Mouse (Mus musculus) neural tube, embryonic 13.5 days (tissue): ENCODE data around the gene Smyd3. TPM values are rescaled to one million over a fixed set of nuclear protein-coding genes. Genes with fewer than 3 reads are reported as not detected.
A peak's percentile ranks its signal among the peaks of the same experiment; 100 is the strongest.

Experiments used
- ATAC-seq: fragments of 200-750 bp; cut with Nextera tagmentation; 2 replicates; pipeline ENCODE4 v1.8.0; 2017; ENCODE audit warnings: low read depth, mild to moderate bottlenecking, moderate TSS enrichment, moderate library complexity
- H3K27ac ChIP-seq: fragments of 300-500 bp; sonication (generic); replicated peaks from 2 replicates; pipeline ENCODE4 v1.5.1; 2015; ENCODE audit warnings: moderate library complexity, mild to moderate bottlenecking, inconsistent platforms
- H3K27me3 ChIP-seq: fragments of 300-500 bp; sonication (generic); 2 replicates; pipeline ENCODE4 v1.6.1; 2015; ENCODE audit warnings: mild to moderate bottlenecking, inconsistent platforms
- H3K36me3 ChIP-seq: fragments of 300-500 bp; sonication (generic); 2 replicates; pipeline ENCODE4 v1.6.1; 2015; ENCODE audit warnings: mild to moderate bottlenecking, inconsistent platforms
- H3K4me1 ChIP-seq: fragments of 300-500 bp; sonication (generic); replicated peaks from 2 replicates; pipeline ENCODE4 v1.6.1; 2015; ENCODE audit warnings: inconsistent platforms
- H3K4me2 ChIP-seq: fragments of 300-500 bp; sonication (generic); 2 replicates; pipeline ENCODE4 v1.6.1; 2015; ENCODE audit warnings: inconsistent platforms, mild to moderate bottlenecking, moderate library complexity
- H3K4me3 ChIP-seq: fragments of 300-500 bp; sonication (generic); 2 replicates; pipeline ENCODE4 v1.5.1; 2015; ENCODE audit warnings: mild to moderate bottlenecking, inconsistent platforms
- H3K9ac ChIP-seq: fragments of 300-500 bp; sonication (generic); 2 replicates; pipeline ENCODE4 v1.6.1; 2015; ENCODE audit warnings: moderate library complexity, mild to moderate bottlenecking, inconsistent platforms
- H3K9me3 ChIP-seq: fragments of 300-500 bp; sonication (generic); 2 replicates; pipeline ENCODE4 v1.6.1; 2016; ENCODE audit warnings: inconsistent platforms
- WGBS: fragments of 180-500 bp; shearing (Covaris S2); methylation state at CpG from one replicate; pipeline ENCODE4 v1.1.7; 2015; 5-methylcytosine and 5-hydroxymethylcytosine counted together
- polyA plus RNA-seq: library from polyadenylated mRNA; unstranded; fragments of >200 nt; fragmentation: Nextera tagmentation; extraction: Ambion mirVana; gene quantifications from 2 replicates; pipeline ENCODE4 v1.2.1, GENCODE M21; 2015

Gene Smyd3
- polyA plus RNA-seq, 1 experiment from 2014 or later = 19.7 TPM

DNA sequence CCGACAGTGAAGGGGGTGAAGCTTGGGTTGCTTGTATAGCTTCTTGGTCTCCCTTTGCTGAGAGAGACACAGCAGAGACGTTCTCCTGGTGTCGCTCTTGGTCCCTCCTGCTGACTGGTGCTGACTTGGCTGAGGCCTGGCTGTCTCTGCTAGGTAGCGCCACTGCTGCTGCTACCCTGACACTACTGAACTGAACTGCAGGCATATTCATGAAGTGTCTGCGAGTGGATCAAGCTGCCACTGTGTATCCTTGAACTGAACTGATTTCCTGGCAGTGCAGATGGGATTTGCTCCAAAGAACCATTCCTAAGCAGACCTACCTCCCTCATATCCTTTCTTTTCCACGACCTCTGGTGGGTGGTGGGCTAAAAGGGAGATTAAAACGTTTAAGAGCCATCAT lies 523.6 kb downstream of the Smyd3 start:
- WGBS = 83% methylated on average over 7 of the region's 7 CpGs
- H3K9me3 ChIP-seq = no peaks in the 10 kb centered on the region
- no peak overlapping the region for H3K9ac ChIP-seq
- no peaks in the 10 kb centered on the region for H3K36me3 ChIP-seq
- peaks cover 17% of the 10 kb centered on the region for H3K4me1 ChIP-seq
- H3K27me3 ChIP-seq = no peaks in the 10 kb centered on the region; the same call in 1 of the 2 replicates
- no peak overlapping the region for H3K4me3 ChIP-seq
- no peak for ATAC-seq
- H3K27ac ChIP-seq = no peak overlapping the region
- H3K4me2 ChIP-seq = no peak overlapping the region

DNA sequence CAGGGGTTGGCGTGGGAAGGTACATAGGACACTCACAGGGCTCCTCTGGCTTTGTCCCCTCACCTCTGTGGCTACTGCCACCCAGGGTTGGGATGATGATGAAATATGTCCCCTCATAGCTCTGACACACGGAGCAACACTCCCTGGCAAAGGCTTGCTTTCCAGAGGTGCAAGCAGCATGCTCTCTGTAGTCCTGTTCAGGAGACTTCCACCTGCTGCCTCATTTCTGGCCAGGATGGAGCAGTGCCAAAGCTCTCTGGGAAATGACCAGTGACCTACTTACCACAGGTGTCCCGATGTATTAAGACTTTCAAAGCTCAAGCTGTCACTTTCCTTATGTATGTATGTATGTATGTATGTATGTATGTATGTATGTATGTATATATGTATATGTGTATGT lies 525.3 kb downstream of the Smyd3 start:
- Histone ChIP-seq H3K9me3 (no peaks in the 10 kb centered on the region), H3K27ac (no peak overlapping the region), H3K4me3 (no peak overlapping the region), H3K9ac (no peak overlapping the region), H3K4me2 (no peak overlapping the region), H3K4me1 (peaks cover 12% of the 10 kb centered on the region), H3K27me3 (no peaks in the 10 kb centered on the region; the same call in 1 of the 2 replicates), H3K36me3 (no peaks in the 10 kb centered on the region)
- WGBS = 85% methylated on average over 3 of the region's 3 CpGs
- no peak for ATAC-seq

DNA sequence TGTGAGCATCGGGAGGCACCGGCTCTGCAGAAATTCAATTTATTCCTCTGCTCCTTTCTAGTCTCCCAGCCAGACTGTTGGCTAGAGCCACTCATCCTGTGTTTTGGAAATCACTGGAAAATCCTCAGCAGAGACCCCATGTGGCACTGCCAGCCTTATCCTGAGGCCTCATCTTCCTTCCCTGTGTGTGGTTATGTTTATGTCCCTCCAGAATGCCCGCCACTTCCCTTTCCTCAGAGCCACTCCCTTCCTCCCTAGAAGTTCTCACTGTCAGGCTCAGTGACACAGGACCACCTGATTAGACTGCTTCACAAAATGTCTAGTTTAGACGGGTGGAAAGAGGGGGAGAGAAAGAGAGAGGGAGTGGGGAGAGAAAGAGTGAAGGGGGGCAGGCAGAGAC lies 526.4 kb downstream of the Smyd3 start:
- H3K36me3 ChIP-seq = no peaks in the 10 kb centered on the region
- ATAC-seq = no peak
- no peak overlapping the region for H3K4me2 ChIP-seq
- no peak overlapping the region for H3K4me3 ChIP-seq
- H3K4me1 ChIP-seq = peaks cover 11% of the 10 kb centered on the region
- WGBS = 62% methylated on average over 4 of the region's 4 CpGs
- H3K9me3 ChIP-seq = no peaks in the 10 kb centered on the region
- H3K27me3 ChIP-seq = no peaks in the 10 kb centered on the region
- H3K9ac ChIP-seq = no peak overlapping the region
- H3K27ac ChIP-seq = no peak overlapping the region

DNA sequence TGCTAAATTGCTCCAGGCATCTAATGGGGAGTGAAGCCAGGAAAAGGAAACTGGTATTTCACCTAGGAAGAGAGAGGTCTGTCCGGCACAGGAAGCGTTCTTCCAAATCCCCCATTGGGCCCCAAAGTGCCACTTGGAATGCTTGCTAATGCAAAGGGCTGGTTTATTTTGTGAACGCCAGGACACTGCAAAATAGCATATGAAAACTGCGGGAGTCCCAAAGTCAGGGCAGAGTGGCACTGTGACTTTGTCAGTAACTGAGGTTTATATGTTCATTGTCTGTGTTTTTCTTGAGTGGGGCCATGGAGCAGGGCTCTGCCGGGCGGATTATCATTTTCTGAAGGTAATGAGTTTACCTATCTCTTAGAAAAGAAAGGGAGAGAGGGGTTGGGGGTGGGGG lies 526.8 kb downstream of the Smyd3 start:
- H3K27ac ChIP-seq = no peak overlapping the region
- no peaks in the 10 kb centered on the region for H3K9me3 ChIP-seq
- peaks cover 11% of the 10 kb centered on the region for H3K4me1 ChIP-seq
- no peak overlapping the region for H3K4me2 ChIP-seq
- ATAC-seq = no peak
- no peaks in the 10 kb centered on the region for H3K27me3 ChIP-seq
- 84% methylated on average over 6 of the region's 6 CpGs for WGBS
- H3K36me3 ChIP-seq = no peaks in the 10 kb centered on the region
- no peak overlapping the region for H3K4me3 ChIP-seq
- no peak overlapping the region for H3K9ac ChIP-seq

DNA sequence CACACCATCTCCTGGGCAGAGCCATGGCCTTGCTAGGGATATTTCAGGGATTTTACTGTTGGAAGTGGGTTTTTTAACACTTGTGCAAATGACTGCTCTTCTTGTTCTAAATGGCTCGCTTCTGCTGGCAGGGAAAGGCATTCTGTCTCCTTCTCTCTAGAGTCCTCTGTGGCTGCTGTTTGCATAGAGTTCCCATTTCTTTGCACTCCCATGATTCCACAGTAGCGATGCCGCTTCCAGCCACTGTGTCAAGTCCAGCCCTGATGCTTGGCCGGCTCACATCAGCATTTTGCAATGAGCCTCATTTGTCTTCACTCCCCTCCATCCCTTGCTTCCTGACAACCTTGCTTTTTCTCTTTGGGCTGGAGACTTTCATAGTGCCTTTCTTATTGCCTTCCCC lies 528.4 kb downstream of the Smyd3 start:
- Histone ChIP-seq H3K27me3 (no peaks in the 10 kb centered on the region), H3K4me3 (no peak overlapping the region), H3K27ac (peak overlapping the region; percentile 13; the same call in 1 of the 2 replicates), H3K9ac (no peak overlapping the region), H3K36me3 (no peaks in the 10 kb centered on the region), H3K4me2 (no peak overlapping the region), H3K4me1 (peaks cover 11% of the 10 kb centered on the region), H3K9me3 (no peaks in the 10 kb centered on the region)
- no peak for ATAC-seq
- 71% methylated on average over 4 of the region's 4 CpGs for WGBS

DNA sequence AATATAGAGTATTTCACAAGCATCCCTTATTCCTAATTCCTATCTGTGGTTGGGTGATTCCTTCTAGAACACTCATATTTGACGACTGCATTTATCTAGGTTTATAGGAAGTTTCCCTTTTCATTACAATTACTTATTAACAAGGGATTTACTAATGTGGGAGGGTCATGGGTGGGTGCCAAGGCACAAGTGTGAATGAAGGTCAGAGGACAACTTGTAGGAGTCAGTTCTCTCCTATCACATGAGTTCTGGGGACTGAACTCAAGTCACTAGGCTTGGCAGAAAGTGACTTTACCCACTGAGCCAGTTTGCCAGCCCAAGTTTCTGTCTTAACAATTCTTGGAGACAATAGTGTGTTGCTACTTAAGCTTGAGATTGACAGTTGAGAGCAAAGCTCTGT lies 529.7 kb downstream of the Smyd3 start:
- WGBS = 91% methylated on average over 1 of the region's 1 CpGs
- no peak for ATAC-seq

DNA sequence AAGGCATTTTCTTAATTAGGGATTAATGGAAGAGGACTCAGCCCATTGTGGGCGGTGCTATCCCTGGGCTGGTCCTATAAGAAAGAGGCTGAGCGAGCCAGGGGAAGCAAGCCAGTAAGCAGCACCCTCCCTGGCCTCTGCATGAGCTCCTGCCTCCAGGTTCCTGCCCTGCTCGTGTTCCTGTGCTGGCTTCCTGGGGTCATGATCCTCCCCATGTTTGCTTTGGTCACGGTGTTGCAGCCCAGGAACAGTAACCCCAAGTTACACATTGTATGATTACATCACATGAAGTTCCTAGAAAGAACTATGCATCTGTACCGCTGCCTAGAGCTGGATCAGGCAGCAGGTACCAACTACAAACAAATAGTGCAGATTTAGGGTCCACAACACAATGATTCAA lies 536.2 kb downstream of the Smyd3 start:
- WGBS = 70% methylated on average over 5 of the region's 5 CpGs
- no peaks in the 10 kb centered on the region for H3K36me3 ChIP-seq
- no peak overlapping the region for H3K4me3 ChIP-seq
- H3K27ac ChIP-seq = no peak overlapping the region
- no peak overlapping the region for H3K4me2 ChIP-seq
- no peak overlapping the region for H3K9ac ChIP-seq
- H3K9me3 ChIP-seq = no peaks in the 10 kb centered on the region
- H3K4me1 ChIP-seq = no peaks in the 10 kb centered on the region
- ATAC-seq = no peak
- H3K27me3 ChIP-seq = no peaks in the 10 kb centered on the region

More for the DNA sequence above, 529.7 kb downstream of the Smyd3 start:
- Histone ChIP-seq H3K27ac (no peak overlapping the region), H3K4me3 (no peak overlapping the region), H3K4me1 (peaks cover 11% of the 10 kb centered on the region), H3K27me3 (no peaks in the 10 kb centered on the region), H3K36me3 (no peaks in the 10 kb centered on the region), H3K4me2 (no peak overlapping the region), H3K9ac (no peak overlapping the region), H3K9me3 (no peaks in the 10 kb centered on the region)

DNA sequence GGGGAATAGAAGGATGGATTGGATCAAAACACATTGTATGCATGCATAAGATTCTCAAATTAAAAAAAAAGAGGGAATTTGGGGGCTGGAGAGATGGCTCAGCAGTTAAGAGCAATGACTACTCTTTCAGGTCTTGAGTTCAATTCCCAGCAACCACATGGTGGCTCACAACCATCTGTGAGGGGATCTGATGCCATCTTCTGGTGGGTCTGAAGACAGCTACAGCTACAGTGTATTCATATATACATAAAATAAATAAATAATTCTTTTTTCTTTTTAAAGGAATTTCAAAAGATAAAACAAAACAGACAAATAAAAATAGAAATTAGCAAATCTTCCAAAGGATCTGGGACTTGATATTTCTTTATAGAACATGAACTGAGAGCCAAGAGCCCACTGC lies 537.7 kb downstream of the Smyd3 start:
- H3K36me3 ChIP-seq = no peaks in the 10 kb centered on the region
- H3K27ac ChIP-seq = no peak overlapping the region
- no peak overlapping the region for H3K9ac ChIP-seq
- H3K4me2 ChIP-seq = no peak overlapping the region
- no peaks in the 10 kb centered on the region for H3K9me3 ChIP-seq
- no peak for ATAC-seq
- H3K4me3 ChIP-seq = no peak overlapping the region
- H3K27me3 ChIP-seq = no peaks in the 10 kb centered on the region
- H3K4me1 ChIP-seq = no peaks in the 10 kb centered on the region

DNA sequence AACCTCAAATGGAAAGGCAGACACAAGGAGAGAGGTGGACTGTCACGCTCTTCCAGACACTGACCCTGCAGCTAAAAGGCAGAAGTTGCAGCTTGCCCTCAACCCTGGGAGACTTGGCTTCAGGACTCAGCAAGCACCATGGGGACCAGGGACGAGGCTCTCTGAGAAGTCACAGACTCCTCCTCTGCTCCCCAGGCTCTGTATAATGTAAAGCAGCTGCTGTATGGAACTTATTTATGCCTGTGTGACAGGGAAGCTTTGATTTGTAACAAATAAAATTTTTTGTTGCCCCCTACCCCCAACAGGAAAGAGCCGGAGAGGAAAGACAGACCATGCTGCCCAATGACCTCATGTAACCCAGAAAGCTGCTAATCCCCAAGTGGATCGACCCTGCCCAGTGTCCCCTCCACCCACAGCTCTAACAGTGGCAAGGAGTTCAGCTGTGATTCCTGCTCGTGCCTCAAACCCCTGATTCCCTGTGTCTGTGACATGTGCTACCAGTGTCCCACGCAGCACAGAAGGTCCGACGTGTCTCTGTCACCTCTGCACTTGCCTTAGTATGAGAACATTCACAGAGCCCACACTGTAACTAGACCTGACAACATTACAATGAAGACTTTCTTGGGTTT lies 539.1 kb downstream of the Smyd3 start:
- 64% methylated on average over 8 of the region's 8 CpGs for WGBS
- ATAC-seq = no peak
- H3K4me2 ChIP-seq = no peak overlapping the region

DNA sequence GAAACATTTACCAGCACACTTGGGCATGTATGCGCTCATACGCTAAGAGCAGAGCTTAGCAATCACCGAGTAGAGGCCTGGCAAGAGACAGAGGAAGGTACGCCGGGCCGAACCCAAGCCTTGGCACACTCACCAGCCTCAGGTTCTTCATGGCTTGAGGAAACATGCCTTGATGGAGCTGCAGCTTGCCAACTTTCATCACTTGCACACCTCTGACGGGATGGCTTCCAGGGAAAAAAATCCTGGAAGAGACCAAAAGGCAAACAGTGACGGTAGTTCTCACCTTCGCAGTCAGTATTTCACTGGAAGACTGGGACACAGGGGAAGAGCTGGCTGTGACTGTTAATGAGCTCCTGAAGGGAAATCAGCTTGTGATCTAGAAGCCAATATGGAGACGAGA lies 545.8 kb downstream of the Smyd3 start:
- Histone ChIP-seq H3K9ac (no peak overlapping the region), H3K4me3 (no peak overlapping the region), H3K9me3 (no peaks in the 10 kb centered on the region), H3K27me3 (no peaks in the 10 kb centered on the region), H3K4me1 (0 out of 2 replicates have a peak, but pooled peaks cover 4% of the 10 kb centered on the region), H3K27ac (no peak overlapping the region), H3K4me2 (no peak overlapping the region), H3K36me3 (no peaks in the 10 kb centered on the region)
- ATAC-seq = no peak
- 89% methylated on average over 10 of the region's 10 CpGs for WGBS

More for the DNA sequence above, 539.1 kb downstream of the Smyd3 start:
- Histone ChIP-seq H3K27ac (no peak overlapping the region), H3K36me3 (no peaks in the 10 kb centered on the region), H3K27me3 (no peaks in the 10 kb centered on the region), H3K4me1 (0 out of 2 replicates have a peak, but pooled peaks cover 4% of the 10 kb centered on the region), H3K9ac (no peak overlapping the region), H3K9me3 (no peaks in the 10 kb centered on the region), H3K4me3 (no peak overlapping the region)

DNA sequence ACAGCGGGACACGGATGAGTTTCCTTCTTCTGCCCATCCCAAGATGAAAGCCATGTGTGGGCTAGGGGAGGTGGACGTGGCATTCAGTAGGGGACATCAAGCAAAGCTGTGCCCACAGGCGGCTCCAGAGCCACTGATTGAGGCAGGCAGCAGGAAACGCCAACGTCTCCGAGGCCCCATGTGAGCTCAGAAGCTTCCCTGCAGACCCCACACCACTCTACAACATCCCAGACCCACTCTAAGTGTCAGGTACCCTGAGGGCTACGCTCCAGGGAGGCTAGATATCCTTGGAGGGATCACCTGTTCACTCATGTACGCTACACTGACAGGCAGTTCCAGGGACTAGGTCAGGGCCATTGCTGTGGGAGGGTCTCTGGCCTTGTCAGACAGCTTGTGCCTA lies 556.2 kb downstream of the Smyd3 start:
- Histone ChIP-seq H3K9ac (no peak overlapping the region), H3K9me3 (no peaks in the 10 kb centered on the region), H3K27ac (no peak overlapping the region), H3K4me2 (no peak overlapping the region), H3K4me1 (peaks cover 12% of the 10 kb centered on the region), H3K36me3 (no peaks in the 10 kb centered on the region), H3K27me3 (no peaks in the 10 kb centered on the region), H3K4me3 (no peak overlapping the region)
- 78% methylated on average over 9 of the region's 9 CpGs for WGBS
- ATAC-seq = no peak

DNA sequence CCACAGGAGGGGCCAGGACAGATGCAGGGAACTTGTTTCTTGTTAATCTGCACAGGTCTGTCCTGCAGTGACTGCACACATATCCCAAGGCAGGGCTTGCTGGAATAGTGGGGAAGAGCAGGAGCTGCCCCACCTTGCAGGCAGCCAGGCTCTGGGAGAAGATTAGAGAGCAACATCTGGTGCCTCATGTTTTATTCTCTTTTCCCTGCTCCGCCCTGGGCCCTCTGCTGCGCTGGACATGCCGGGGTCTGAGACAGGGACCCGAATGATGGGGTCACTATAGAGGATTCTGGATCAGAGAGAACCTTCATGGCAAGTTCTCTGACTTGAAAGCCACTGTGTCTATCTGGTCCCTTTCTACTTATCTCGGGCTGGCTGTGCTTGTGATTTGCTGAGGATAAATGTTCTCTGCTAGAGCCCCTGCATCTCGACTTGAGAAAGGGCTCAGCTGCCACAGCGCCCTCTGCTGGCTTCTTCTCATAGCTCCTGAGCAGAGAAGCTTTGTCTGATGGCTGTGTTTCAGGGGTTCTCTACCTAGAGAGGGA lies 557.8 kb downstream of the Smyd3 start:
- H3K4me2 ChIP-seq = no peak overlapping the region
- H3K9ac ChIP-seq = peak overlapping the region; percentile 34; the same call in 1 of the 2 replicates
- H3K4me1 ChIP-seq = peaks cover 12% of the 10 kb centered on the region
- H3K9me3 ChIP-seq = no peaks in the 10 kb centered on the region
- no peak overlapping the region for H3K4me3 ChIP-seq
- 0 out of 2 replicates have a peak overlapping the region, but pooled peaks have one; percentile 33 for H3K27ac ChIP-seq
- peak; percentile 67 for ATAC-seq
- WGBS = 45% methylated on average over 7 of the region's 7 CpGs
- H3K27me3 ChIP-seq = 0 out of 2 replicates have a peak, but pooled peaks cover 4% of the 10 kb centered on the region
- H3K36me3 ChIP-seq = no peaks in the 10 kb centered on the region

DNA sequence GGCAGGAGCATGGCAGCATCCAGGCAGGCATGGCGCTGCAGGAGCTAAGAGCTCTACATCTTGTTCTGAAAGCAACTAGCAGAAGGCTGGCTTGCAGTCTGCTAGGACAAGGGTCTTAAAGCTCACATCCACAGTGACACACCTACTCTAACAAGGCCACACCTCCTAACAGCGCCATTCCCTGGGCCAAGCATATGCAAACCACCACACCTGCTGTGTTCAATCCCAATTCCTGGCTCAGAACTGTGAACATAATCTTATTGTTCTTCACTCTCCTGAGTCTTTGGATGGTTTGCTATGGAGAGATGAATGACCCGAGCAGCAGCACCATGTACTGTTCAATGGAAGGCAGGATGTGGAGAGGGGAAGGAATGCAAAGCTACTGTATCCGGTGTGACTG lies 559.2 kb downstream of the Smyd3 start:
- no peaks in the 10 kb centered on the region for H3K36me3 ChIP-seq
- H3K9me3 ChIP-seq = no peaks in the 10 kb centered on the region
- no peak overlapping the region for H3K4me3 ChIP-seq
- H3K4me2 ChIP-seq = no peak overlapping the region
- H3K4me1 ChIP-seq = peaks cover 12% of the 10 kb centered on the region
- 83% methylated on average over 4 of the region's 4 CpGs for WGBS
- no peak overlapping the region for H3K9ac ChIP-seq
- H3K27me3 ChIP-seq = 0 out of 2 replicates have a peak, but pooled peaks cover 4% of the 10 kb centered on the region
- no peak for ATAC-seq
- no peak overlapping the region for H3K27ac ChIP-seq
